Mouse (Mus musculus): ENCODE measurements around the gene Med7.

The Med7 gene

GRCm38 (mm10) chr11:46430123-46430522 lies 6.6 kb upstream of the Med7 start:
- DNase-seq (ENCODE audit: low spot score): no peak

GRCm38 (mm10) chr11:46431129-46431528 lies 5.6 kb upstream of the Med7 start:
- DNase-seq (ENCODE audit: low spot score): peak; percentile 55

- no peak for DNase-seq (ENCODE audit: low spot score)
Measured at GRCm38 (mm10) chr11:46435363-46435762, 1.4 kb upstream of the Med7 start.

- peak; percentile 61 for DNase-seq (ENCODE audit: low spot score)
Measured at GRCm38 (mm10) chr11:46437459-46438000, 805 bp downstream of the Med7 start.

GRCm38 (mm10) chr11:46439005-46439543 lies 2.3 kb downstream of the Med7 start:
- DNase-seq (ENCODE audit: low spot score): no peak

- no peak for DNase-seq (ENCODE audit: low spot score)
Measured at GRCm38 (mm10) chr11:46441774-46442173, 5.0 kb downstream of the Med7 start.

- no peak for DNase-seq (ENCODE audit: low spot score)
Measured at GRCm38 (mm10) chr11:46443152-46443551, 6.4 kb downstream of the Med7 start.

- no peak for DNase-seq (ENCODE audit: low spot score)
Measured at GRCm38 (mm10) chr11:46443979-46444378, 7.3 kb downstream of the Med7 start.

GRCm38 (mm10) chr11:46446150-46446549 lies 9.4 kb downstream of the Med7 start:
- DNase-seq (ENCODE audit: low spot score): no peak

- DNase-seq (ENCODE audit: low spot score): no peak
Measured at GRCm38 (mm10) chr11:46447644-46448484, 11.1 kb downstream of the Med7 start.

- DNase-seq (ENCODE audit: low spot score): no peak
Measured at GRCm38 (mm10) chr11:46449461-46450080, 12.8 kb downstream of the Med7 start.

GRCm38 (mm10) chr11:46454453-46455045 lies 17.8 kb downstream of the Med7 start, which contains the start of gene Havcr2:
Gene Havcr2, plus strand, starts transcription at chr11:46454935.
- no peak for DNase-seq (ENCODE audit: low spot score)

GRCm38 (mm10) chr11:46459960-46460359 lies 23.2 kb downstream of the Med7 start:
- DNase-seq (ENCODE audit: low spot score): no peak

- DNase-seq (ENCODE audit: low spot score): no peak
Measured at GRCm38 (mm10) chr11:46461362-46461761, 24.6 kb downstream of the Med7 start.

GRCm38 (mm10) chr11:46461931-46462330 lies 25.2 kb downstream of the Med7 start:
- DNase-seq (ENCODE audit: low spot score): no peak

- DNase-seq (ENCODE audit: low spot score): no peak
Measured at GRCm38 (mm10) chr11:46466878-46467277, 30.2 kb downstream of the Med7 start.

- no peak for DNase-seq (ENCODE audit: low spot score)
Measured at GRCm38 (mm10) chr11:46474220-46474619, 37.5 kb downstream of the Med7 start.

GRCm38 (mm10) chr11:46479311-46479710 lies 42.6 kb downstream of the Med7 start:
- DNase-seq (ENCODE audit: low spot score): no peak

GRCm38 (mm10) chr11:46480517-46480916 lies 43.8 kb downstream of the Med7 start:
- DNase-seq (ENCODE audit: low spot score): no peak

GRCm38 (mm10) chr11:46488231-46488630 lies 51.5 kb downstream of the Med7 start:
- no peak for DNase-seq (ENCODE audit: low spot score)

GRCm38 (mm10) chr11:46488650-46489049 lies 51.9 kb downstream of the Med7 start:
- DNase-seq (ENCODE audit: low spot score): no peak
